Mouse (Mus musculus) cerebellum, adult 2 months (tissue): ENCODE results near the gene Psma1. TPM values are rescaled to one million over a fixed set of nuclear protein-coding genes. Genes with fewer than 3 reads are reported as not detected.

Experiments
- DNase-seq, 2 experiments: peaks; one replicate each; pipeline ENCODE4 v3.0.0; 2021
- H3K27ac ChIP-seq: fragments of 200-500 bp; 2 replicates; pipeline ENCODE4 v1.5.1; 2012; ENCODE audit warnings: low read length, control low read depth, inconsistent platforms; ENCODE audit not compliant: insufficient read depth
- H3K27me3 ChIP-seq: fragments of 200-500 bp; 2 replicates; pipeline ENCODE4 v1.6.1; 2012; ENCODE audit warnings: inconsistent platforms, mild to moderate bottlenecking, low read length, moderate library complexity; ENCODE audit not compliant: control insufficient read depth, insufficient read depth
- H3K4me1 ChIP-seq: fragments of 200-500 bp; 2 replicates; pipeline ENCODE4 v1.6.1; 2011; ENCODE audit warnings: low read length; ENCODE audit not compliant: control insufficient read depth, insufficient read depth
- H3K4me3 ChIP-seq: fragments of 200-500 bp; replicated peaks from 2 replicates; pipeline ENCODE3; 2011; ENCODE audit warnings: mild to moderate bottlenecking, low read depth, low read length, control low read depth; ENCODE audit not compliant: insufficient read depth
- CTCF ChIP-seq: fragments of 200-500 bp; IDR thresholded peaks from 2 replicates; pipeline ENCODE4 v1.5.1; 2011; ENCODE audit warnings: low read depth, mild to moderate bottlenecking, control low read depth, low read length, moderate library complexity, borderline replicate concordance; ENCODE audit not compliant: insufficient read depth
- POLR2A ChIP-seq: fragments of 200-500 bp; IDR thresholded peaks from 2 replicates; pipeline ENCODE4 v1.6.1; 2011; ENCODE audit warnings: low read length, control low read depth, borderline replicate concordance; ENCODE audit not compliant: insufficient read depth
- WGBS: fragments of 180-500 bp; shearing (Covaris S2); methylation state at CpG from one replicate; pipeline ENCODE4 v1.1.7; 2018; 5-methylcytosine and 5-hydroxymethylcytosine counted together
- polyA plus RNA-seq: library from polyadenylated mRNA; depleted of rRNA; stranded (reverse); fragments of >200 nt; gene quantifications from 2 replicates; pipeline ENCODE4 v1.2.3, GENCODE M21; 2012; rRNA removed

Psma1 gene
- polyA plus RNA-seq, 1 experiment = 177 TPM

GRCm38 (mm10) chr7:114253885-114254833 is 21.8 kb downstream of the Psma1 start, which contains the start of gene Copb1:
TSS of gene Copb1 (minus strand) at chr7:114254711.
- H3K27me3 ChIP-seq = no peaks in the 10 kb centered on the region
- H3K4me3 ChIP-seq = peak within 1 kb of the TSS; percentile 99
- TF ChIP-seq CTCF = no peak
- TF ChIP-seq POLR2A = peak; percentile 48
- 1% methylated on average over 61 of the region's 75 CpGs for WGBS
- H3K27ac ChIP-seq = no peak within 1 kb of the TSS
- peak; percentile 92 to 93 for DNase-seq
- H3K4me1 ChIP-seq = no peaks in the 10 kb centered on the region; the same call in 1 of the 2 replicates

GRCm38 (mm10) chr7:114251684-114252083 is 24.2 kb downstream of the Psma1 start:
- H3K27me3 ChIP-seq = no peaks in the 10 kb centered on the region
- WGBS = 93% methylated on average over 3 of the region's 3 CpGs
- H3K4me1 ChIP-seq = no peaks in the 10 kb centered on the region; the same call in 1 of the 2 replicates
- no peak overlapping the region for H3K4me3 ChIP-seq
- no peak overlapping the region for H3K27ac ChIP-seq
- DNase-seq = no peak
- TF ChIP-seq POLR2A = no peak
- TF ChIP-seq CTCF = peak; percentile 14; the same call in 1 of the 2 replicates

DNA sequence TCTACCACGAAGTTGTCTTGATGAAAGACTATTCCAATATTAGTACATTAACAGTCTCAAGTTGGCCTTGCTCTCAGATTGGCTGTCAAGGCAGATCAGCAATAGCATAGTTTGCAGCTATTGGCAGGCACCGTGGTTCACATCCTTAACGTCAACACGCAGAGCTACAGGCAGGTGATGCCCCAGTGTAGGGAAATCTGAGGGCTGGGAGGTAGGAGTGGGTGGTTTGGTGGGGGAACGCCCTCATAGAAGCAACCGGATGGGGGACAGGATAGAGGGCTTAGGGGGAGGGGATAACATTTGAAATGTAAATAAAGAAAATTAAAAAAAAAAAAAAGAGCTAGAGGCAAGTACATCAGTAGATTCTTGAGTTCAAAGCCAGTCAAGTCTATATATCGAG is 41.9 kb downstream of the Psma1 start:
- 85% methylated on average over 7 of the region's 7 CpGs for WGBS
- H3K27ac ChIP-seq = no peak overlapping the region

GRCm38 (mm10) chr7:114232982-114233381 is 42.9 kb downstream of the Psma1 start:
- TF ChIP-seq POLR2A (no peak), CTCF (no peak)
- Histone ChIP-seq H3K27ac (no peak overlapping the region), H3K4me1 (no peaks in the 10 kb centered on the region), H3K27me3 (no peaks in the 10 kb centered on the region), H3K4me3 (no peak overlapping the region)
- no peak for DNase-seq
- 96% methylated on average over 7 of the region's 7 CpGs for WGBS

More for the DNA sequence above, 41.9 kb downstream of the Psma1 start:
- no peaks in the 10 kb centered on the region for H3K4me1 ChIP-seq
- no peaks in the 10 kb centered on the region for H3K27me3 ChIP-seq
- no peak for DNase-seq
- no peak for TF ChIP-seq POLR2A
- no peak for TF ChIP-seq CTCF
- no peak overlapping the region for H3K4me3 ChIP-seq

DNA sequence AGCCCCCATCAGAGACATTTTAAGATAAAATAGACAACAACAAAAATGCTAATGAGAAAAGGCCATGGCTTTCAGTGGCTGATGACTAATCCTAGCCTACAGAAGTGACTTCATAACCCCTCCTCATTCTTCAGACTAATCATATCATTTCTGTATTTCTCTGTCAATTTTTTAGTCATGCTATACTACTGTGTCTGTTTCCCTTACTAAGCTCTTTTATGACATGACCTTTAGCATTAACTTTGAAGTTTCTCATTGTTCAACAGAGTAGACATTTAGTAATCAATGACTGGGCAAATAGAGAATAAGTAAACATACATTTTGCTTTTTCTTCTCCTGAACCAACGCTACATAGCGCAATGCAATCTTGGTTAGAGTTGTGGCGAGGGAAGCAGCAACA is 44.1 kb downstream of the Psma1 start:
- 97% methylated on average over 3 of the region's 3 CpGs for WGBS
- TF ChIP-seq POLR2A = no peak
- TF ChIP-seq CTCF = no peak
- Histone ChIP-seq H3K27me3 (no peaks in the 10 kb centered on the region), H3K4me1 (no peaks in the 10 kb centered on the region), H3K27ac (no peak overlapping the region), H3K4me3 (no peak overlapping the region)
- DNase-seq = no peak

DNA sequence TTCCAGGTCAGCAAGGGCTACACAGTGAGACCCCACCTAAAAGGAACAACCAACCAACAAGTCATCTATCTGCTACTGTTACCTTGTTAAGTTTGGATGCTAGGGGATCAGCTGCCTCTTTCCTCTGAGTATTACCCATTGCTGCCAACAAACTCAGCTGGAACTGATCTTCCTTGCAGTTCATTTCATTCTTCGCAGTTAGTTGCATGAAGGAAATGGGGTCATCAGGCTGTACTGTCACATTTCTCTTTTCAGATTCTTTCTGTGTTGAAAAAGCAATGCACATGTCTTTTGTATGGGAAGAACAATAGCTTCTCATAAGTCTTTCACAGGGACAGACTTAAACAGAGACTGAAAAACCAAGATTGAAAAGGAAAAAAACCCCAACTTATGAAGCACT is 49.4 kb downstream of the Psma1 start:
- H3K4me3 ChIP-seq = no peak overlapping the region
- 42% methylated on average over 1 of the region's 1 CpGs for WGBS
- TF ChIP-seq CTCF (no peak), POLR2A (no peak)

DNA sequence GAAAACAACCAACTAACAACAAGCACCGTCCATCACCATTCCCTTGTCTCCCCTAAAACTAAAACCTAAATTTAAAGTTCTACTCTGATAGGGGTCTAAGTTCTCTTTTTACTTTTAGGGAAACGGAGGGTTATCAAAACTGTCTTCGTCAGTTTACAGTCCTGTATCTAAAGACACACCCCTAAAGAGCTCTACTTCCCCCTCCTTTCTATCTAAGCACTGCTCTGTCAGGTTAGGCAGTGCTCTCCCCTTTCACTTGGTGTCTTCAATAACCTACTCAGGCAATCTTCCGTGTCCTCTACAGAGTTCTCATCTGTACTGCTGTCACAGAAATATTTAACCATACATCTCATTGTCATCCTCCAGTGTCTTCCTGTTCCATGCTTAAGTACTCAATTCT is 55.5 kb downstream of the Psma1 start:
- Histone ChIP-seq H3K4me1 (no peaks in the 10 kb centered on the region), H3K4me3 (no peak overlapping the region), H3K27ac (no peak overlapping the region), H3K27me3 (no peaks in the 10 kb centered on the region)
- no peak for TF ChIP-seq POLR2A
- TF ChIP-seq CTCF = no peak
- WGBS = 90% methylated on average over 4 of the region's 4 CpGs
- DNase-seq = no peak

More for the DNA sequence above, 49.4 kb downstream of the Psma1 start:
- no peak for DNase-seq
- Histone ChIP-seq H3K27me3 (no peaks in the 10 kb centered on the region), H3K4me1 (no peaks in the 10 kb centered on the region), H3K27ac (no peak overlapping the region)

DNA sequence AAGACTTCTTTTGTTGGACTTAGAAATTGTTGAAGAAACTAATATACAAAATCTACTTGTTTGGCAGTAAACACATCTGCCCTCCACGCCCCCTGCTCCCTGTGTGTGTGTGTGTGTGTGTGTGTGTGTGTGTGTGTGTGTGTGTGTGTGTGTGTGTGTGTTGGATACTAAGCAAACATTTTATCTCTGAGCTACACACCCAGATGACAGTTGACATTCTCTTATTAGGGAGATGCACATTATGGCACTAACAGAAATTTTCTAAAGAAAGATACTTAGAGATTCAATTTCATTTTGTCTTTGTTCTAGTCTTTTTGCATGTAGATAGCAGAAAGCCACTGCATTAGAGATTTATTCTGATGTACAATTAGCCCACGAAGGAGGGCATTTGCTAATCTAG is 59.0 kb downstream of the Psma1 start:
- no peaks in the 10 kb centered on the region for H3K27me3 ChIP-seq
- no peak overlapping the region for H3K4me3 ChIP-seq
- TF ChIP-seq POLR2A (no peak), CTCF (no peak)
- no peaks in the 10 kb centered on the region for H3K4me1 ChIP-seq
- no peak for DNase-seq
- H3K27ac ChIP-seq = no peak overlapping the region
- 87% methylated on average over 2 of the region's 2 CpGs for WGBS

Other genes starting within 250 kb of the Psma1 start
- gene Rras2, start 158.3 kb downstream of the Psma1 start, polyA plus RNA-seq = 7.3 and 7.9 TPM in 2 replicates
- gene Copb1, start 21.4 kb downstream of the Psma1 start, polyA plus RNA-seq = 44.9 and 50.5 TPM in 2 replicates
- gene Pde3b, start 139.2 kb upstream of the Psma1 start, polyA plus RNA-seq = 15.5 and 18.3 TPM in 2 replicates